Mouse (Mus musculus) limb, embryonic 11.5 days (tissue): ENCODE measurements at regions not wholly inside any gene's neighbourhood (a gene's known extent, or its start where the extent isn't known, plus 50 kb on each side); places are given as distances from the start of the nearest gene placed in this dataset.

Source experiments
- ATAC-seq: fragments of 200-750 bp; cut with Nextera tagmentation; 2 replicates; pipeline ENCODE4 v1.8.0; 2017; ENCODE audit warnings: low read depth; ENCODE audit not compliant: insufficient number of reproducible peaks, low FRiP score, low TSS enrichment
- DNase-seq: peaks from one replicate; pipeline ENCODE4 v3.0.0-alpha.2; 2015; ENCODE audit warnings: low spot score
- H3K27ac ChIP-seq: fragments of 300-500 bp; sonication (generic); replicated peaks from 2 replicates; pipeline ENCODE4 v1.5.1; 2014; ENCODE audit warnings: low read depth, mild to moderate bottlenecking, low read length
- H3K27me3 ChIP-seq: fragments of 300-500 bp; sonication (generic); 2 replicates; pipeline ENCODE4 v1.6.1; 2014; ENCODE audit warnings: mild to moderate bottlenecking, low read length, mixed read lengths; ENCODE audit not compliant: control insufficient read depth, insufficient read depth
- H3K36me3 ChIP-seq: fragments of 300-500 bp; sonication (generic); 2 replicates; pipeline ENCODE4 v1.6.1; 2014; ENCODE audit warnings: mild to moderate bottlenecking, low read length, moderate library complexity, mixed read lengths; ENCODE audit not compliant: control insufficient read depth, insufficient read depth
- H3K4me1 ChIP-seq: fragments of 300-500 bp; sonication (generic); 2 replicates; pipeline ENCODE4 v1.6.1; 2014; ENCODE audit warnings: low read length, mixed read lengths; ENCODE audit not compliant: control insufficient read depth, insufficient read depth
- H3K4me2 ChIP-seq: fragments of 300-500 bp; sonication (generic); 2 replicates; pipeline ENCODE4 v1.6.1; 2014; ENCODE audit warnings: low read depth, mild to moderate bottlenecking, moderate library complexity; ENCODE audit not compliant: severe bottlenecking
- H3K4me3 ChIP-seq: fragments of 300-500 bp; sonication (generic); 2 replicates; pipeline ENCODE4 v1.5.1; 2014; ENCODE audit warnings: low read depth, low read length
- H3K9ac ChIP-seq: fragments of 300-500 bp; sonication (generic); 2 replicates; pipeline ENCODE4 v1.6.1; 2014; ENCODE audit warnings: mild to moderate bottlenecking, low read length
- H3K9me3 ChIP-seq: fragments of 300-500 bp; sonication (generic); 2 replicates; pipeline ENCODE4 v1.6.1; 2016; ENCODE audit warnings: low read length; ENCODE audit not compliant: control insufficient read depth
- WGBS: fragments of 180-500 bp; shearing (Covaris S2); extraction: QIAGEN DNeasy Blood & Tissue Kit; methylation state at CpG from one replicate; pipeline ENCODE4 v1.1.7; 2014; 5-methylcytosine and 5-hydroxymethylcytosine counted together

- Histone ChIP-seq H3K9me3 (no peaks in the 10 kb centered on the region), H3K9ac (no peak overlapping the region), H3K4me2 (no peak overlapping the region), H3K4me1 (no peaks in the 10 kb centered on the region), H3K4me3 (no peak overlapping the region), H3K27me3 (no peaks in the 10 kb centered on the region), H3K36me3 (no peaks in the 10 kb centered on the region), H3K27ac (no peak overlapping the region)
- DNase-seq = no peak
- no peak for ATAC-seq
- WGBS = 95% methylated on average over 5 of the region's 5 CpGs
Measured at GRCm38 (mm10) chr16:77789652-77790051, 187.8 kb upstream of the Gm11146 start.

- H3K27ac ChIP-seq = no peak overlapping the region
- H3K4me2 ChIP-seq = no peak overlapping the region
- H3K36me3 ChIP-seq = no peaks in the 10 kb centered on the region
- no peak overlapping the region for H3K4me3 ChIP-seq
- no peak overlapping the region for H3K9ac ChIP-seq
- no peaks in the 10 kb centered on the region for H3K4me1 ChIP-seq
- no peak for DNase-seq
- ATAC-seq = no peak
- H3K9me3 ChIP-seq = no peaks in the 10 kb centered on the region
- H3K27me3 ChIP-seq = no peaks in the 10 kb centered on the region
- 91% methylated on average over 2 of the region's 2 CpGs for WGBS
Measured at GRCm38 (mm10) chr16:77789206-77789605, 187.3 kb upstream of the Gm11146 start.

GRCm38 (mm10) chr16:77788781-77789150 lies 186.9 kb upstream of the Gm11146 start:
- H3K4me3 ChIP-seq = no peak overlapping the region
- 93% methylated on average over 6 of the region's 6 CpGs for WGBS
- DNase-seq = no peak

GRCm38 (mm10) chr16:77788041-77788780 lies 186.3 kb upstream of the Gm11146 start:
- peak; percentile 28 for DNase-seq
- ATAC-seq = no peak
- 82% methylated on average over 20 of the region's 20 CpGs for WGBS

More at GRCm38 (mm10) chr16:77788781-77789150, 186.9 kb upstream of the Gm11146 start:
- Histone ChIP-seq H3K4me1 (no peaks in the 10 kb centered on the region), H3K9me3 (no peaks in the 10 kb centered on the region), H3K36me3 (no peaks in the 10 kb centered on the region), H3K27me3 (no peaks in the 10 kb centered on the region), H3K27ac (no peak overlapping the region), H3K4me2 (no peak overlapping the region), H3K9ac (no peak overlapping the region)
- no peak for ATAC-seq

DNA sequence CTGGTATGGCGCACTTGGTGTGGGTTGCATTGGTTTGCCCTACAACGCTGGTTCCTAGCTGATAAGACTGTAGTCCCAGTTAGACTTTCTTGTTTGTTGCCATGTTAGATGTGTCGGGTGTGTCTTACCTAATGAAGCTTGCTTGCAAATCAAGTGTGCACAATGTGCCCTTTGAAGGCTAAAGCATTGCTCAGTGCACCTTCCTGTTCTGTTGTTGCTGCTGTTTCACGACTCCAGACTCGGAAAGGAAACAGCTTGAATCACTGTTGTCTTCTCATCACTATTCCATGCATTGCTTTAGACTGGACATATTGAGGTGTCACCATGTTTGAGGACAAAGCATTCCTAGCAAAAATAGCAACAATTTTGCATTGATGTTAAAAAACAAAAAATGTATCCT lies 185.1 kb upstream of the Gm11146 start:
- Histone ChIP-seq H3K36me3 (no peaks in the 10 kb centered on the region), H3K27ac (no peak overlapping the region), H3K4me2 (no peak overlapping the region), H3K4me3 (no peak overlapping the region), H3K9me3 (no peaks in the 10 kb centered on the region), H3K9ac (no peak overlapping the region), H3K27me3 (no peaks in the 10 kb centered on the region), H3K4me1 (no peaks in the 10 kb centered on the region)
- 90% methylated on average over 5 of the region's 5 CpGs for WGBS
- no peak for ATAC-seq
- no peak for DNase-seq

More at GRCm38 (mm10) chr16:77788041-77788780, 186.3 kb upstream of the Gm11146 start:
- no peaks in the 10 kb centered on the region for H3K4me1 ChIP-seq
- no peaks in the 10 kb centered on the region for H3K27me3 ChIP-seq
- H3K9ac ChIP-seq = no peak overlapping the region
- no peak overlapping the region for H3K4me2 ChIP-seq
- H3K9me3 ChIP-seq = no peaks in the 10 kb centered on the region
- H3K36me3 ChIP-seq = no peaks in the 10 kb centered on the region
- H3K4me3 ChIP-seq = no peak overlapping the region
- no peak overlapping the region for H3K27ac ChIP-seq

DNA sequence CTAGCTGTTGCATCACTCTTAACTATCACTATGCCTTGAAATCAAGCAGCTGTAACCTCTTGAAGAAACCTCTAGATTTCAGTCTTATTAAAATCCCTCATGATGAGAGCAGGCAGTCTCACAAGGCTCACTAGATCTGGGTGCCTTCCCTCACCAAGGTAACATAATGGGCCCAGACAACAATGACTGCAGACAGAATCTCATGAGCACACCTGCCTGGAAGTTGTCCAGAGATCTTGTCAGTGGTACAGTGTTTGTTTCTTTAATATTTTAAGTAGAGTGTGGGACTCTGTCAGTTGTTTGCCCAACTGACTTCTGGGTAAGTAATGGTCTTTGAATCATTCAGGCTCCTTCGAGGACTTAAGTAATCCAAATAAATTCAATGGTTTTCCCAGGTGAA lies 177.1 kb upstream of the Gm11146 start:
- Histone ChIP-seq H3K9me3 (no peaks in the 10 kb centered on the region), H3K4me2 (no peak overlapping the region), H3K9ac (no peak overlapping the region), H3K4me3 (no peak overlapping the region), H3K27ac (no peak overlapping the region), H3K27me3 (no peaks in the 10 kb centered on the region), H3K4me1 (no peaks in the 10 kb centered on the region), H3K36me3 (no peaks in the 10 kb centered on the region)
- no peak for DNase-seq
- ATAC-seq = no peak
- WGBS = 78% methylated on average over 1 of the region's 1 CpGs

DNA sequence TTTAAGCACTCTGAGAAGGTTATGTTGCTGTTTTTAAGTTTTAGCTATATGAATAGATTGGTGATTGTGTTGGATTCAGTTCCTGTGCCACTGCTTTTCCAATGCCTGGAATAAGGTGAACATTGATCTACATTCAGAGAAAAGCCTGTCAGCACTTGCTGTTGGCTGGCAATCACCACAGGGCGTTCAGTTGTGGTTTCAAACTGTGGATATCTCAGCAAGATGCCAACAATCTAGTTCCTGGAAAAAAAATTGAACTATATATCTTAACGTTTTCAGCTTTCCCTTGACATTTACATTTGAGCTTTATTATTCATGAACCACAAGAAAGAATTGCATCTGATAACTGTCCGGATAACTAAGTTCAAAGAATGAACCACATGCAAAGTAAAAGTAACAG lies 170.2 kb upstream of the Gm11146 start:
- Histone ChIP-seq H3K9me3 (no peaks in the 10 kb centered on the region), H3K27ac (no peak overlapping the region), H3K36me3 (no peaks in the 10 kb centered on the region), H3K4me3 (no peak overlapping the region), H3K9ac (no peak overlapping the region), H3K27me3 (no peaks in the 10 kb centered on the region), H3K4me1 (no peaks in the 10 kb centered on the region), H3K4me2 (no peak overlapping the region)
- ATAC-seq (no peak), DNase-seq (no peak)
- WGBS = 81% methylated on average over 3 of the region's 3 CpGs

DNA sequence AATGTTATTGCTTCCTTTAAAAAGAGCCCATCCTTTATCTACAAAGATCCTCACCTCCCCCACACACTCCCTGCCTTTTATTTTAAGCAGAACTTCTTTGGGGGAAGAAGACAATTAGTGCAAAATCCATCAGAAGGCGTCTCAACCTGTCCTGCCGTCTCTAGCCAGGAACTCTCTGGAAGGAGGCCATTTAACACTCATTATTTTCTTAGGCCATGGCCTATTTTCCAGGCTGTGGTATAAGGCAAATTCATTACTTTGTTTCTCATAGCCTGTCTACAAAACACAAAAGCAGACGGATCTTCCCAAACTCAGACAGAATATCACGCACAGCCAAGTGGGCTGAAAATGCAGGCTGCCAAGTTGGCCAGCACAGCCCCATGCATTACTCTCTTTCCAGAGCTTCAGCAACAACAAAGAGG lies 159.0 kb upstream of the Gm11146 start:
- WGBS = 80% methylated on average over 4 of the region's 4 CpGs
- ATAC-seq (no peak), DNase-seq (no peak)
- no peak overlapping the region for H3K9ac ChIP-seq
- H3K36me3 ChIP-seq = no peaks in the 10 kb centered on the region
- H3K27me3 ChIP-seq = no peaks in the 10 kb centered on the region
- H3K4me1 ChIP-seq = no peaks in the 10 kb centered on the region
- no peak overlapping the region for H3K27ac ChIP-seq
- H3K4me3 ChIP-seq = no peak overlapping the region
- H3K9me3 ChIP-seq = no peaks in the 10 kb centered on the region
- H3K4me2 ChIP-seq = no peak overlapping the region

DNA sequence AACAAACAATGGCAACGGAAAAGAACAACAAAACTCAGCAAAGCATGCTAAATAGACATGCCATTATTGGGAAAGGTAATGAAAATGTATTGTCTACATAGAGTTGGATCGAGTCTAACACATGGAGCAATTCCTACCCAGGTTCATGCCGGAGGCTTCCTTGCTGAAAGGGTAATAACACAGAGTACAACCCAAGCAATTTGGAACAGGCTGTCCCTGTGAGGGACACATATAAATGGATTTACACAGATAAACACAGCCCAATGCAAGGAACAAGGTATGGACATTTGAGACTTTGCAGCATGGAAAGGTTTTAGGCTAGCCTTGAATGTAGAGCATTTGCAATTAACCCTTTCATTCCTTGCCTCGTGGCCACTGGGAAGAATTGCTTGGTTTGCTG lies 158.6 kb upstream of the Gm11146 start:
- no peak overlapping the region for H3K4me3 ChIP-seq
- no peak for DNase-seq
- no peak overlapping the region for H3K27ac ChIP-seq
- no peaks in the 10 kb centered on the region for H3K9me3 ChIP-seq
- H3K27me3 ChIP-seq = no peaks in the 10 kb centered on the region
- no peak overlapping the region for H3K4me2 ChIP-seq
- H3K9ac ChIP-seq = no peak overlapping the region
- ATAC-seq = no peak
- WGBS = 82% methylated on average over 4 of the region's 4 CpGs
- H3K4me1 ChIP-seq = no peaks in the 10 kb centered on the region
- no peaks in the 10 kb centered on the region for H3K36me3 ChIP-seq
